Mouse (Mus musculus) urinary bladder, postnatal 14 days (tissue): ENCODE results near the gene Cbfa2t2.
A peak's percentile ranks its signal among the peaks of the same experiment; 100 is the strongest.

Source experiments
- DNase-seq: peaks from one replicate; pipeline ENCODE4 v3.0.0; 2021; ENCODE audit warnings: low spot score

Cbfa2t2 gene

GRCm38 (mm10) chr2:154436458-154437190 lies at the start of gene Cbfa2t2:
Gene Cbfa2t2 (plus strand): TSS chr2:154436481.
- DNase-seq = peak; percentile 55

GRCm38 (mm10) chr2:154390180-154390964 lies 45.9 kb upstream of the Cbfa2t2 start:
- peak; percentile 87 for DNase-seq

GRCm38 (mm10) chr2:154394602-154395001 lies 41.7 kb upstream of the Cbfa2t2 start:
- no peak for DNase-seq

DNA sequence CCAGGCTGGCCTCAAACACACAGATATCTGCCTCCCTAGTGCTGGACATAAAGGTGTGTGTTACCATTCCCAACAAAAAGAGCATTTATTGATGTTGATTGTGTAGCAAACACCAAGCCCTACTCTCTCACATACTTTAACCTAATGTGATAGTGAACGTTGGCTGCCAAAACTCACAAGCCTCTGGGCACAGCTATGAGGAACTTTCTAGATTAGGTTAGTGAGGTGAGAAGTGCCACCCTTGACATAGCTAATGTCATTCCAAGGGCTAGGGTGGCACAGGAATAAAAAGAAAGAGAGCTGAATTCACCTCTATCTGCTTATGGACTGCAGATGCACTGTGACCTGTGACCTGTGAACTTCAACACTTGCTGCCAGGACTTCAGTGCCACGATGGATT lies 39.8 kb upstream of the Cbfa2t2 start:
- DNase-seq = no peak

DNA sequence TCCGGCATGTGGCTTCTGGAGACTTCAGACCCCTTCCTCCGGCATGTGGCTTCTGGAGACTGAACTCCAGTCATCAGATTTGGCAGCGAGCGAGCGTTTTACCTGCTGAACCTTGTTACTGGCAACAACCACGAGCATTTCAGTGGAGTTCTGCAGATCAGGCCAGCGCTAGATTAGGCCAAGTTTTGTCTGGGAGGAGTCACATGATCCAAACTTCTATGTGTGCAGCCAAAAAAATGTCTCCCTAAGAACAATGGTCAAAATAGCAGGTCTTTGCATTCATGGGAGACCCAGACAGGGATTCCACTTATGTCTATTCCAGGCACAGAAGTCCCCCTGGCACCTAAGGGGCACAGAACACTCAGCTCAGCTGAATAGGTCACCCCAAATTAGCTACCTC lies 38.0 kb upstream of the Cbfa2t2 start:
- no peak for DNase-seq

DNA sequence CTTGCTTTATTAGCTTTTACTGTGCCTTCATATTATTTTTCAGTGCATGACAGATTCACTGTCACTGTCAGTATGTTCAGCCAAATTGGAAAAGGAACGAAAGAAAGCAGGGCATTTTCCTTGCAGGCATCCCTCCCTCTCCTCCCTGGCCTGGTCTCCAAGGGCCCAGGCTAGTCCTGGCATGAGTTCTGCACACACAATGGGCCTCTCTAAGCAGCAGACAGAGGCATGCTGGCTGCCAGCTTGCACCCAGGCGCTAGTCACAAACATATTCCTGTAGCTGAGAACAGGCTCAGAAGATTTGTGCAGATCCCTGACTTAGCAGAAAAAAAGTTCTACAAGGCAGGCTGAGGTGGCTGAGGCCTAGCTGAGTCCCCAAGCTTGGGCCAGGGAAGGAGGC lies 37.0 kb upstream of the Cbfa2t2 start:
- DNase-seq = no peak

- no peak for DNase-seq
These were observed 34.3 kb upstream of the Cbfa2t2 start for GRCm38 (mm10) chr2:154401976-154402375.

DNA sequence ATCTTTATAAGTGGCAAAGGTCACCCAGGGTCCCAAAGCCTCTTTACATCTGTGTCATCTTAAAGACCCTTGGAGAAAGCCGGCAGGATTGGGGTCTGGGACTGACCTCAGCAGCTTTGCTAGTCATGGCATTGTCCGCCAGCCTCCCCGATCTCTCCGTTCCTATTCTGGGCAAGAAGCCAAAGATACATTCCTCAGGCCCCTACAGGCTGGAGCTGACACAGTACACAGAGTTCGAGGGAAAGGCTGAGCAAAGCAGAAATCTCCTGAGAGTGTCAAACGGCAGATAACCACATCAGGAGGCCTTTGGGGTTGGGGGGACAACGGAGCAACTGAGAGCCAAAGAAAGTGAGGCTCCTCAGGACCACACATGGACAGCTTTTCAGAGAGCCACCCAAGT lies 33.5 kb upstream of the Cbfa2t2 start:
- DNase-seq = peak; percentile 58

GRCm38 (mm10) chr2:154405447-154405994 lies 30.8 kb upstream of the Cbfa2t2 start:
- DNase-seq = no peak

GRCm38 (mm10) chr2:154407063-154407642 lies 29.1 kb upstream of the Cbfa2t2 start:
- DNase-seq = no peak

DNA sequence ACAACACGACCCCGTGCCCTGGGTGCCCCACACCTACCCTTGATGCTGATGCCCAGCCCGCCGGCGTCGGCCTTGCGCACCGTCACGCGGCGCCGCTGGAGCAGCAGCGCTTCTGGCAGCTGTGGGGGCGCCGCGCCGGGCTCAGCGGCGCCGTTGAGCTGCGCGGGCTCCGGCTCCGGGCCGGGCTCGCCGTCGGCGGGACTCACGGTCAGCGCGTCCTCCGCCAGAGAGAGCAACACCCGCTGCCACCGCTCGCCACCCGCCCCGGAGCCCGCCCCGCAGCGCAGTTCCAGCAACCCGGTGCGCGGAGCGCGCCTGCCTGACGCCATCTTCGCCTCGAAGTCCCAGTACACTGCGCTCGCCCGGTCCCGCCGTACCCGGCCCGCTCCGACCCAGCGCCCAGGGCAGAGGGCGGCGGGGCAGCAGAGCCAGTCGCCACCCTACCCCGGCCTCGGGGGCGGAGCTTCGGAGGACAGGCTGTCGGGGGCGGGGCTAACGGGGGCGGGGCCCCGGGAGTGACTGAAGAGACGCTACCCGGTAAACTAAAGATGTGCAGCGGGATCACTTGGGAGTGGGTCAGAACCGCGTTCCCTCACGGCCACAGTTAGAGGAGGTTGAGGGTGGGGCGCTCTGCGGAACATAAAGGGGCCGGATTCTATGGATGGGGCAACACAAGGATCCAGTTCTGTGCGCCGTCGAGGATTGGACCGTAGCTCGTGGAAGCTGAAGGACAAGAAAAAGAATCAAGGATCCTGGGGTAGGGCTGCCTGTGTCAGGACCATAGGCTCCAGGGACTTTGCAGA lies 28.4 kb upstream of the Cbfa2t2 start, which contains the start of gene Snta1:
TSS of gene Snta1 (minus strand) at position 457 of the 803 bp plus-strand sequence.
- peak; percentile 85 for DNase-seq

GRCm38 (mm10) chr2:154410355-154410754 lies 25.9 kb upstream of the Cbfa2t2 start:
- DNase-seq = peak; percentile 32

GRCm38 (mm10) chr2:154412018-154412666 lies 24.1 kb upstream of the Cbfa2t2 start:
- DNase-seq = peak; percentile 36

DNA sequence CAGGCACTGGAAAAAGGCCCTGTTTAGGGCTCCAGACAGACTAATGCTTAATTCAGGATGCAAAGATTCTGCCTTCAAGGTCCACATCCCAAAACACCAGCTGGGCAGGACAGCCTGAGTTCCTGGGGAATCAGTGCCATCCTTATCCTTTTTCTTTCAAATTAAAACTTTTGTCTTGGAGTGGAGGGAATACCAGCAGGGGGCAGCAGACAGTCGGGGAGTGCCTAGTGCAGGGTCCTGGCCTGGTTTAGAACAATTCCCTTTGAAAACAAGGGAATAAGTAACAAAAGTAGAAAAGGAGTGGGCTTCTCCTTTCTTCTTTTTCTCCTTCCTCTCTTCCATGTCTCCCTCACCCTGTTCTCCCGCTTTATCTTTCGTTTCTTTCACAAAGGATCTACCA lies 19.2 kb upstream of the Cbfa2t2 start:
- DNase-seq = peak; percentile 82

DNA sequence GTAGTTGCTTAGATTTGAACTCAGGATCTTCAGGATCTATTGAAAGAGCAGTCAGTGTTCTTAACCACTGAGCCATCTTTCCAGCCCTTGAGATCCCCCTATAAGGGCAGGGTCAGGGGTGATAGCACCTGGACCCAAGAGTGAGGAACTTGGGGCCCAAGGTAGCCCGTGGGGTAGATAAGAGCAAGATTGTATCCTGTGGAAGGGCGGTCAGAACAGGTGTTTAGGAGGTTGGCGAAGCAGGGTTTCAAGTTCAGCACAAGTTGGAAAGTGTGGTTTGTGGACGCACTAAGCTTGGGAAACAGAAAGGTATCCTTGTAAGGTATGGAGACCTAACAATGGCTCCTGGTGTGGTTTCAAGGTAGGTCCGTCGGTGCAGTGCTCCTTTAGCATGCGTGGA lies 18.3 kb upstream of the Cbfa2t2 start:
- DNase-seq = no peak

DNA sequence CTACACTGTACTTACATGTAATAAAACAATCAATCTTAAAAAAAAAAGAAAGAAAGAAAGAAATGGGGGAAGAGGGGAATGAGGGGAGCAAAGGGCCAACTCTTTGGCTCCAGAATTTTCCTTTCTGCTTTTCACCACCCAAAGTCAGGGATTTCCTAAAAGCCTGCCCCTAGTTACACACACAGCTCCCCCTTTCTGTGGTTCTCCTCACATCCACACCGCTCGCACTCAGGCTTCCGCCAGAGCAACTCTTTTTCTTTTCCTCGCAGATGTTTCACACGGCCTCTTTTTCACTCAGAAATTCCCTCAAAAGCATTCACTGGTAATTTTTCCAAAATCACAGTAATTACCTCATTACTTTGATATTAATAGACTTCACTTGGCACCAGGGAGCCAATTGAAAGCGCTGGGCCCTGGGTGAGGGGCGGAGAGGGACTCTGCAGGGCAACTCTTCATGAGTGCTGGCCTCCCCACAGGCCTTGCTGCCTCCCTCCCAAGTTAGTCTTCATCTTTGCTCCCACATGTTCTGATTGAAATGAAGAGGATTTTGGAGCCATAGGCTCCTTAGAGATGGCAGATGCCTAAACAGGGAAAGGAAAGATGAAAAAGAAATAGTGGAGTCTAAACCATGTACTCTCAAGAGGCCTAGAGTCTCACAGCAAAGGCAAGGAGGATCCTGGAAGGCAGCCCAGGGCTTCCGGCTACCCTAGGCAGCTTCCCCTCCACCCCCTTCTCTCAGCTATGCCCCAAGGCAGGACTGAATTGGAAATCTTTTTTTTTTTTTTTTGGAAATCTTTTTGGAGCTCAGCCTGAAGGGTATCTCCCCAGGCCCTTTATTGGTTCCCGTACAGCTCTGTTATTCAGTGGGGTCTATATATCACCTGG lies 16.4 kb upstream of the Cbfa2t2 start:
- no peak for DNase-seq

- DNase-seq = no peak
These were observed 15.1 kb upstream of the Cbfa2t2 start for GRCm38 (mm10) chr2:154420942-154421731.

- DNase-seq = no peak
These were observed 14.1 kb upstream of the Cbfa2t2 start for GRCm38 (mm10) chr2:154422181-154422580.

- DNase-seq = no peak
These were observed 12.7 kb upstream of the Cbfa2t2 start for GRCm38 (mm10) chr2:154423548-154423947.
